Mouse (Mus musculus): Measurements from ENCODE around the gene Cxcl15.
"Not testable (repeated sequence)": the region's sequence is repeated elsewhere in the genome, so short reads cannot be mapped to it uniquely, and the experiment has no call there.

Gene Cxcl15

GRCm38 (mm10) chr5:90789306-90790073 lies 4.8 kb upstream of the Cxcl15 start:
- DNase-seq (ENCODE audit: low spot score) = no peak

GRCm38 (mm10) chr5:90790074-90790502 lies 4.2 kb upstream of the Cxcl15 start:
- no peak for DNase-seq (ENCODE audit: low spot score)

GRCm38 (mm10) chr5:90795392-90795791 lies 1.1 kb downstream of the Cxcl15 start:
- not testable (repeated sequence) for DNase-seq (ENCODE audit: low spot score)

- no peak for DNase-seq (ENCODE audit: low spot score)
Measured at GRCm38 (mm10) chr5:90804574-90804973, 10.2 kb downstream of the Cxcl15 start.

DNA sequence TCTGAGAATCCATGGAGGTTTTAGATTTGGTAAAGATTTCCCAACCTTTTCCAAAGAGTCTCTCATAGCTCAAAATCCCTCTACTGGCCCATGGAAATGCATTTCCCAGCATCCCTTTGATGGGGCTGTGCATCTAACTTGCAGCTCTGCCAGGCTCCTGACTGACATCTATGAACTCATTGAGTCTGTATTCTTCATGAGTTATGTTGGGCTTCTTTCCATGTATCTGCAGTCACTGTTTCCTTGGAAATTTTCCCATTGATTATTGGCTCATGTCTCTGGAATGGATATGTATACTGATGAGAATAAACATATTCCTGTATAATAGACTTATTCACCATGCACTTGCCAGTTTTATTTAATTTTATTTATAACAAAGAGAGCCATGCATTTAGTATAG lies 11.7 kb downstream of the Cxcl15 start:
- DNase-seq (ENCODE audit: low spot score) = no peak

DNA sequence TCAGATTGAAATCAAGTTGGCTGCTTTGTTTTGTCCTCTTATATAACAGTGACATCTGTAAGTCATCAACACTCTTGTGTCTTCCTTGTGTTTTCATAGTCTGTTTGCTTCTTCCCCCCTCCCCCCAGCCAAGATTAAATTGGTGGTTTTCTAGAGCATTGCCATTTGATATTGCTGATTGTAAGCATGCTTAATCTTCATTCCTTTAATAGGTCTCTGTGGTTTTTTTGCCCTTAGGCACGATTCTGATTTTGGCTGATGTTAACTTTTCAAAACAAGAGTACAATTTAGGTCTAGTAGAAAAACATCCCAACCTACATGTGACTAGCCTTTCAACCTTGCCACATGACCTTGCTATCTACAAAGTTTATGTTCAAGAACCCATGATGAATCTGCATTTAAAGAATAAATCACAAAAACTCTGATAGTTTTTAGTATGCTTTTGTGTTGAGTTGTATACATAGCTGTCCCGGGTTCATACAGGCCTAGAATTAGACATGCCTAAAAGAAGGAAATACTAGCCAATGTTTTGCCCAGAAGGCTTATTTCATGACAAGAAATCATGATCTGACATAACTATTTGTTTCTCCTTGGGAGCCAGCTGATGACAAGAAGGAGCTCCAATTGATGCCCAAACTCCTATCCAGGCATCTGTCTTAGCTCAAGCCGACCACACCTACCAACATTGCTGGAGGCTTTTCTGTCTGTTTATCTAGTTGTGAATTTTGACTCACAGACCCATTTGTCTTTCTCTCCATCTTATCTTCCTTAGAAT lies 13.0 kb downstream of the Cxcl15 start:
- no peak for DNase-seq (ENCODE audit: low spot score)

GRCm38 (mm10) chr5:90819756-90820155 lies 25.4 kb downstream of the Cxcl15 start:
- DNase-seq (ENCODE audit: low spot score) = no peak

DNA sequence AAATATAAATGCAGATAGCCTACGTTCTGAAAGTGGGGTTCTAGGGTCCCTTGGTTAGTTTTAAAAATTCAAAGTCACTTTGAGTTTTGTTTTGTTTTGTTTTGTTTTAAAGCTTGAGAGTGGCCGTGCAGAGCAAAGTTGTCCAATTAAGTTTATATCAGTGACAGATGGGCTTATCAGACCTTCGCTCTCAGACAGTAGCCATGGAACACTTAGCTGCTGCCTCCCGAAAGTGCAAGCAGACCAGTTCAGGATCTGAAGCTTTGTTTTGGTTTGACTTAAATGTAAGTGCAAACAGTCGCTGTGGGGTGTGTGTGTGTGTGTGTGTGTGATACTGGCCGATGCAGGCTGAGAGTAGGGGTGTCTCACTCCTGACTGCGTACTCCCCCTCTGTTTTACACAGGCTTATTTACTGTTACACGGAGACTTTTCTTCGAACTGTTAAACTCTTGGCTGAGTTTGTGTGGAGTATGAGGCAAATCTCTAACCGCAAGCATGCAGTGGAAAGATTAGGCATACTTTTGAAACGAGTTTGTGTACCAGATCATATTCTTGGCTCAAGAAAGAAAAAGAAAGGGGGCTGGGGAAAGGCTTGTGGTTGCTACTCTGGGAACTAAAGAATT lies 37.9 kb downstream of the Cxcl15 start:
- DNase-seq (ENCODE audit: low spot score) = no peak

DNA sequence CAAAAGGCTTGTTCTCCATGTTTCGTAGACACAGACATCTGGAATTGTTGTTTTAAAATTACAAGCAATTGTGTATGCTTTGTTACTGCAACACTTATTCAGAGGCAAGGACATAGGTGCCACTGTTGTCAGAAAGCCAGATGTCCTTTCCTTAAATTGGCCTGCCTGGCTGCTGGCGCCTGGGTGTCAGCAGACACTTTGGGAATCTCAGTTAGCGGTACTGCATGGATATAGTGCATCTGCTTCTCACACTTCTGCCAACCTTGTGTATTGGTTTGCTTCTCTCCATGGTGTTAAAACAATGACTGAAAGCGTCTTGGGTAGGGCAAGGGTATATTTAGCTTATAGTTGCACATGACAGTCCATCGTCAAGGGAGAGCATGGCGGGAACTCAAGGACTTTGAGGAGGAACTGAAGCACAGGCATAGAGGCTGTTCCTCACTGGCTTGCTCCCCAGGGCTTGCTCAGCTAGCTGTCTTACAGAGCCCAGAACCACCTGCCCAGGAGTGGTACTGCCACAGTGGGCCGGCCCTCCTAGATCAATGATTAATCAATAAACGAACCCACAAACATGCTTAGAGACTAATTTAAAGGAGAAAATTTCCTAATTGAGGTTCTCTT lies 38.5 kb downstream of the Cxcl15 start:
- DNase-seq (ENCODE audit: low spot score) = no peak

GRCm38 (mm10) chr5:90834436-90834835 lies 40.1 kb downstream of the Cxcl15 start:
- DNase-seq (ENCODE audit: low spot score) = no peak

DNA sequence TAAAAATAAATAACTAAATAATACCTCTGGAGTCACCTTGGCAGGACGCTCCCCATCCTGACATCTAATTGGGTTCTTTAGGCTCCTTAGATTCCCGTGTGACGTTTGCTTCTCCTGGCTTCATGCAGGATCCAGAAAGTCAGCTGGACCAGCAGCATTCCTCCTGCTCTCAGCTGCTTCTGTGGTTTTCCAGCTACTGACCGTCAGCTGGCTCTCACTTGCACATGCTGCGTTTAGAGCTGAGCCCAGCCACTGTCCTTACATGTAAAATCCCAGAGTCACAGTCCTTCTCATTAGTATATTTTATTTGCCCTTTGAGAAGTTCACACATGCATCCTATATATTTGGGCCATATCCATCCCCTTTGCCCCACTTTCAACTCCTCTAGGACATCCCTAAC lies 44.2 kb downstream of the Cxcl15 start:
- DNase-seq (ENCODE audit: low spot score) = no peak

DNA sequence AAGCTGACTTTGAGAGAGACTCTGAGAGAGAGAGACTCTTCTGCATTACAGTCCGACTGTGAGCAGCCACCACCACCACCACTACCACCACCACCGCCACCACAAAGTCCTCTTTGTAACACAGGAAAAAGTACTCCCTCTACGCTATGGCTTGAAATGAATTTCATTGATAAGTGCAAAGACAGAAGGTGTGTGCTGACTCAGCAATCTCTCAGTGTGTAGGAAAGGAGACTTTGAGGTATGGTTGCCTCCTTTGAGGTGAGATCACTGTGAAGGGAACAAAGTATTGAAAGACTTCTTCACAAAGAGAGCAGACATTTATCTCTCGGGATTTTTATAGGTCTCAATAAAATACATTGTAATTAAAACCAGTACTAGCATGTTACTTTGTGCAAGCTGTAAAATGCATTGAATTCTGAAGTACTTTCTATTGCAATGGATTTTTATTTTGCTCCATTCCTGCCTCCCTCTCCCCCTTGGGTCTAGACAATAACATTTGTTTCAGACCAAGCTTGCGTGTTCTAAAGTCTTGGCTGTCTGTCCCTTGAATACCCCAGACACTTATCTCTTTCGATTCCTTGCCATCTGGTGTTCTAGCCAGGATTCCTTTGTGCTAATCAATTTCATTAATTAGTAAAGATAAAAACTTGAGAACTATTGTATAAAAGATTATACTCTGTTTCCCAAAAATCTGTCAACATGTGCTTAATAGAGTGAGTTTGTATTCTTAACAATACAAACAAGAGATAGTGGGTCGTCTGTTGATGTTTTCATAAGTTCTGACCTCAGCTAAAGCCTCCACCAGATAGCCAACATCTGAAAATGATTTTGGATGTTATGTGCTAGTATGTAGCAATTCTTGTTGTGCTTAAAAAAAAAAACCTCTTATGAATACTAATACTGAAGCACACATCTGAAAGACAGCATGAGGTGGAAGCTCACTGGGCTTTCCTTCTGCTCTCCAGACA lies 46.9 kb downstream of the Cxcl15 start:
- DNase-seq (ENCODE audit: low spot score) = no peak

- DNase-seq (ENCODE audit: low spot score) = no peak
Measured at GRCm38 (mm10) chr5:90843891-90844290, 49.6 kb downstream of the Cxcl15 start.

- DNase-seq (ENCODE audit: low spot score) = not testable (repeated sequence)
Measured at GRCm38 (mm10) chr5:90850096-90850495, 55.8 kb downstream of the Cxcl15 start.

DNA sequence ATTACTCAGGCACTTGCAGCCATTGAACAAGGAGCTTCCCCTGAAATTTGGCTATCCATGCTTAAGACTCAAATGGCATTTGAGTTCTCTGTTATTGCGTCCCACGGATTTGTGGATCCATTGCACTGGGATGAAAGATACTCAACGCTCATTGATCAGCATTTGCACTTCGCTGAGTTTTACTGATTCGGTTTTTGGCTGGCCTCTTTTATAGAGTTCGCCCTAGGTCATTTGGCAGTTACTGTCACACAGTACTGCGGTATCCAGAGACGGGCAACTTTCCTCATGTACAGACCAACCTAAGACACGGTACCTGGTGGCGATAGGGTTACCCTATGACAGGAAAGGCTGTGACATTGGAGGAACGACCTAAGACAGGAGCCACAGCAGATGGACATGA lies 57.1 kb downstream of the Cxcl15 start:
- not testable (repeated sequence) for DNase-seq (ENCODE audit: low spot score)

Data from ovary, postnatal 14 days (tissue).